Mouse (Mus musculus) erythroblast, adult 5-6 weeks (primary cell): Measurements from ENCODE around the gene Ccp110. TPM values are rescaled to one million over a fixed set of nuclear protein-coding genes. Genes with fewer than 3 reads are reported as not detected.

Source experiments
- ATAC-seq: replicated peaks from 2 replicates; pipeline ENCODE4 v1.8.0; 2016; ENCODE audit warnings: moderate number of reproducible peaks, mild to moderate bottlenecking, moderate TSS enrichment, inconsistent platforms; ENCODE audit not compliant: poor library complexity, low FRiP score, severe bottlenecking
- total RNA-seq, 2 experiments: library from RNA; stranded (forward) in 1 of 2; stranded (reverse) in 1 of 2; fragments of 150-400 nt in 1 of 2; fragments of 200-764, 138-1000 nt in 1 of 2; gene quantifications; 2 replicates each; pipeline versions ENCODE4 v1.2.3 to v1.2.4; 2015 to 2017; ENCODE audit warnings: low replicate concordance in 2 of 2

Gene Ccp110
- total RNA-seq (2015; ENCODE audit: low replicate concordance), result 18.3 and 25.1 TPM in 2 replicates
- 20.1 and 27.7 TPM in 2 replicates for total RNA-seq (2017; ENCODE audit: low replicate concordance)

GRCm38 (mm10) chr7:118712228-118713173 lies at the start of gene Ccp110:
Ccp110 (plus strand) TSS chr7:118712552.
- peak; percentile 99 for ATAC-seq

GRCm38 (mm10) chr7:118667773-118668172 lies 44.6 kb upstream of the Ccp110 start:
- no peak for ATAC-seq

DNA sequence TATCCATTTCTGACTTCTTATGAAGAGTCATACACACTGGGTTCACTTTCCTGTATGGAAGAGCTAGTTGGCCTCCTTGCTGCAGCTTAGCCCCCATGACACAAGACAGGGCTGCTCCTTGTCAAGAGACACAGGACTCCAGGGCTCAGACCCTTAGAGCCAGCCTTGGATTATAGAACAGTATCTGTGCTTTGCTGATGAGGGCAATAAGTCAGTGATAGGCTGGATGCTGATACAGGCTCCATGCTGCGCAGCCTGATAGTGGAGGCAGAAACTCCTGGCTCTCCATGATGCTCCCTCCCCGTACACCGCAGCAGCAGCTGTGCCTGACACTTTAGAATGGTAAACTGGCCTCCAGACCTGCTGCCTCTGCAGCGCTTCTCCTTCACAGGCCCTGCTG lies 42.2 kb upstream of the Ccp110 start:
- ATAC-seq, result no peak

DNA sequence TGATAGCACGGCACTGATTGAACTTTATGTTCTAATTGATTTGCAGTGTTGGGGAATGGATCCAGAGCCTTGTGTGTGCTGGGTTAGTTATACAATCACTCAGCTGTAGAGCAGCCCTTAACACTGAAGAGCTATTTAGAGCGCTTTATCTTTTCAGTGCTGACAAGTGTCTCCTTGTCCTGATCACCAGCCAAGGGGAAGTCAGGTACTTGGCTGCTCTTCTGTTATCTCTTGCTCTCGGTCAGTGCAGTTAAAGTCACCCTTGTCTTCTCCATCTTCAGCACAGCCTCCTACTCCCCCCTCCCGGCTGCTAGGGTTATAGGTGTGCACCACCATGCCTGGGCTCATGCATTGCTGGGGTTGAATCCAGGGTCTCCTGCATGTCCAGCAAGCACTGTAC lies 35.5 kb upstream of the Ccp110 start:
- no peak for ATAC-seq

DNA sequence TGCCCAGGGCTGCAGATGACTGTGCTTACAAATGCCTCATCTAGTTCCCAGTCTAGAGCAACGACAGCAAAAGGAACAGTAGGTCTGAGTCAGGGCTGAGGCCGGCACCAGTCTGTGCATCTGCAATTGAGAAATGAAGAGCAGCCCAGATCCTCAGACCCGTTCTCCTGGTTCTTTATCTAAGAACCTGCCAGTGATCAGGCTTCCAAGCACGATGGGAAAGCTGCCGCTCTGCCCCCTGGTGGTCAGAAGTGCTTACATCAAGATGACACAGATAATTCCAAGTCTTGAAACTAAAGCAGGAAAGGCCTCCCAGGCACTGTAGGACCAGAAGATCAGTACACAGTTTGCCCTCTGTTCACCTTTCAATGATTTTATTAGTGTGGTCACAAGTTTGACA lies 24.2 kb upstream of the Ccp110 start:
- peak; percentile 75 for ATAC-seq

DNA sequence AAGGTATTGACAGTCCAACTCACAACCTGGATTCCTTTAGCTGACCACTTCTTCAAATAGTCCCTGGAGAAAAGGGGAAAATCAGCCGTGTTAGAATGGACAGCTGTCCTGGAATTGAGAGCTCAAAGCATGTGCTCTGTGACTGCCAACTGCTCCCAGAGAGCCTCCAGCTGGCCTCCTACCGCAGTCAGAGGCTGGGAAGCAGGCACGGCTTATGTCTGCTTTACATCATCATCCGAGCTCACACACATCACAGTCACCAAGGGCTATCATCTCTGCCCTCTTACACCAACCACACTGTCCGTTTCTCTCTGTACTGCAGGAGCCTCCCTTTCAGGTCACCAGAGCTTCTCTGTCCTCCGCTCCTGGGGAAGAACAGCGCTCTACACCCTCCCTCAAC lies 23.3 kb upstream of the Ccp110 start:
- no peak for ATAC-seq

DNA sequence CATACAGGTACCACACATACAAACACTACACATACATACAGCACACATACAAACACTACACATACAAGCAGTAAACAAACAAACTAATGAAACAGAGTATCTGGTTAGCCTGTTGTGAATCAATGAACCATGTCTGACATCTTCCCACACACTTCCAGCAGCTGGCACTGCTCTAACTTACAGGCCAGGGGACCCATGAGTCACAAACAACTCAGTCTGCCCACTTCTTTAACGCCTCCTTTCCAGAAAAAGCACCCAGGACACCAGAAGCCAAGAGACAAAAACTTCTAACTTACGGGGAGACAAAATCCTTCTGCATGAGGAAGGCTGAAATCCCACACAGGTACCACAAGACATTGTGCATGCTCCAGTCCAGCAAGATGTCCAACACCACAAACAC lies 21.1 kb upstream of the Ccp110 start:
- ATAC-seq, result no peak

GRCm38 (mm10) chr7:118696146-118696545 lies 16.2 kb upstream of the Ccp110 start:
- no peak for ATAC-seq

DNA sequence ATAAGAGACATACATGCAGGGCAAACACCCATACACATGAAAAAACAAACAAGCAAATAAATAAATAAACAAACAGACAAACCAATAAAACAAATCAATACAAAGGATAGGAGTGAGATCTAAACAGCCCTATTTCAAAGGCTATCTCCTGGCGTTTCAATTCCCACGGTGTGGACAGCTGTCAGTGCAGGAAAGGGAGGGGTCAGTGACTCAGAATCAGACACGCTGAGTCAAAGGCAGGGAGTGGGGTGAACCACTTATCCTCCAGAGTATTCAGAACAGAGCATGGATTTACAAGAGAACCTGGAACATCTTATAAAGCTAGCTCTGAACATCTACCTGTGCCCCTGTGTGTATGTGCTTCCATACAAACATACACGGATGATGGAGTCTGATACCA lies 15.2 kb upstream of the Ccp110 start:
- no peak for ATAC-seq

DNA sequence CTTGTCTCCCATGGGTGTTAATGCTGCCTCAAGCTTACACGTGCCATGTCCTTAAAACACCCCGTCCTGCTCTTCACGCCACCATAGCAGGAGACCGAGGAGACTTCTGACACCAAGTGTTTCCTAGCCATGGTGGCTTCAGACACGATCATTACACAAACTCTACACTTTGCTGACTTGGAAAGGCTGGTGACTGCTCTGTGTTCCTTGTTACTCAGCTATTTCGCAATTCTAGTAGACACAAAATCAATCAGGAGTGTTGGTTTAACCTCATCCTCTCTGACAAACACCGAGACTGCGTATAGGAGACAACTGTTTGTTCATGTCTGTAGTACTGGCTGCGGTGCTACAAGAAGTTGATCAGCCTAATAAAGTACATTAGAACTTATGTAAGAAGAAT lies 13.5 kb upstream of the Ccp110 start:
- no peak for ATAC-seq

DNA sequence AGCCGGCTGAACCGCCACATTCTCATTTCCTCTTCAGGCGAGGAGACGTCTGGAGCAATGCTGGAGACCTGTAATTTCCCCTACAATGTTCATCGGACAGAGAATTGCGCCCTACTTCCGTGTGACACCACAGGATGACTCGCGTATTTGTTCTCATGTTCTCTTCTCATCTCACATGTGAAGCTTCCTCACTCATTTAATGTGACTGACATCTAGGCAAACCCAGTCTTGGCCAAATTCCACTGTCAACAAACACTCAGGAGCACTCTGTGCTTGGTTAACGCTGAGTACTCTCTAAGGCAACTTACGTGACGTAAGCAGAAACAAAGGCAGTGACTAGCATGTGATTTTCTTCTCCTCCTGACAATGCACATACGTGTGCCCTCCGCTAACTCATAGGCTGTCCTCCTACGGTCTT lies 9.2 kb upstream of the Ccp110 start:
- ATAC-seq, result no peak

GRCm38 (mm10) chr7:118704001-118704850 lies 8.1 kb upstream of the Ccp110 start:
- no peak for ATAC-seq

- ATAC-seq, result peak; percentile 94
Observed at GRCm38 (mm10) chr7:118705101-118705961, 7.0 kb upstream of the Ccp110 start, which contains the start of gene Gde1. Gde1 (minus strand) TSS chr7:118705778.

DNA sequence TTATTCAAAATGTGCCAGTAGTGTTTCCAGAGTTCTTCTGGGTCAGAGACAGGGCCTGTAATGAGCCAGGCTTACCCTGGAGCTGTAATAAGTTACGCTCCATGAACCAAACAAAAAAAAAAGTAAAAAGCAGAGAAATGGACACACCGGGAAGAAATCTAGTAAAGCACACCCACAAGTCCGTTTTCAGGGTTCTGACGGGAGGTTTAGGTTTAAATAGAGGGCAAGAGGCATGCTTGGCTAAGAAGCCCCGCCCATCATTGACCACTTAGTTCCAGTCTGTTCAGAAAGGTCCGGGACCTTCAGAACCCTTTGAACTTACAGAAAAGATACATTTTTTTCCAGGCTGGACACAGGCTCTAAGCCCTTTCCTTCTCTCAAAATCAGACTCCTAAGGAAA lies 6.3 kb upstream of the Ccp110 start:
- ATAC-seq, result no peak

- ATAC-seq, result no peak
Observed at GRCm38 (mm10) chr7:118706488-118706887, 5.9 kb upstream of the Ccp110 start.

GRCm38 (mm10) chr7:118707216-118707615 lies 5.1 kb upstream of the Ccp110 start:
- ATAC-seq, result no peak

DNA sequence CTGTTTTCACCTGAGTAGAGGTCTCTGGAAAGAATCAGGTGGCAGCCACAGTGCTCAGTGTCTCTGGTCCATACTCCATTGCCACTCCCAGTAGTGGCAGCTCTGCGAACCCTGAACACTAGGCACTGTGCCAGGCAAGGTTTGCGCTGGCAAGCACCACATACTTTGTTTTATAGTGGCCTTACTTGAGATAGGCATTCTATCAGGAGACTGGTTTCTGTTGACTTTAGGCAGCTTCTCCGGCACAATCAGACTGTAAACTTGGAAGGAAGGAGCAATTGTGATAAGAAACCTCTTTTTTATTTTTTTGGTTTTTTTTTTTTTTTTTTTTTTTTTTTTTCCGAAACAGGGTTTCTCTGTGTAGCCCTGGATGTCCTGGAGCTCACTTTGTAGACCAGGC lies 4.3 kb upstream of the Ccp110 start:
- no peak for ATAC-seq

- no peak for ATAC-seq
Observed at GRCm38 (mm10) chr7:118710776-118711175, 1.6 kb upstream of the Ccp110 start.

DNA sequence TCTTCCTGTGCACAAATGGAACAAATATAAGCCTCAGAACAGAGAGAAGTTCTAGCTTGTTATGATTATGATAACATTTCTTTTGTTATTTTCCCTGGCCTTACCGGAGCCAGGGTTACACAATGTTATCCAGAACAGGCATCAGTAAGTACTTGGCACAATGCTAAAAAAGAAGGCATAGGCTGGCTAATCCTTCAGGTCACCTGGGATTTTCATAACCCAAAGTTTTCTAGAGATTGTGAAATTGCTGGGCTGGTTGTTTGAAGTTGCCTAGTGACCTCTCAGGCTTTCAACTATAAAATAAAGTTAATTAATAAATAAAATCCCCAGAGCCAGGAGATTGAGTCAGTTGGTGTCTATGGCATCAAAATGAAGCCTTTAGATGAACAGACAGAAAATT lies 2.5 kb downstream of the Ccp110 start:
- no peak for ATAC-seq

DNA sequence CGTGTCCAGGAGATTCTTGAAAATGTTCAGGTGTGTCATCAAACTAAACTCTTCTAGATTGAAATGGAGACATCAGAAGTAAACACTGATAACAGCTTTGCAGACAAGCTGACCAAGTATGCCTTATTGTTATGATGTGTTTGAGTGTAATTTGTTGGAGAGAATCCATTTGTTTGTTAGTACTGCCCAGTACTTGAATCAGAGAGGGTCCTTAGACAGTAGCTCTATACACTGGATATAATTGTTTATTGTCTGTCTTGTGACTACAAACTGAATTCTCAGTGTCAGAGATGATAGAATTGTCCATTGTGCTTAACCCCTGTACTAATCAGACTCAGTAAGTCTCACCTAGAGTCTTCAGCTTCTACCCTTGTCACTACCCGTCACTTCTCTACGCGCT lies 5.7 kb downstream of the Ccp110 start:
- no peak for ATAC-seq
